Mouse (Mus musculus): ENCODE measurements around the gene Dhdds.

The Dhdds gene

GRCm38 (mm10) chr4:134000466-134001438 lies at the start of gene Dhdds:
Gene Dhdds (minus strand): TSS chr4:134000918.
- peak; percentile 80 for DNase-seq (ENCODE audit: low spot score)

DNA sequence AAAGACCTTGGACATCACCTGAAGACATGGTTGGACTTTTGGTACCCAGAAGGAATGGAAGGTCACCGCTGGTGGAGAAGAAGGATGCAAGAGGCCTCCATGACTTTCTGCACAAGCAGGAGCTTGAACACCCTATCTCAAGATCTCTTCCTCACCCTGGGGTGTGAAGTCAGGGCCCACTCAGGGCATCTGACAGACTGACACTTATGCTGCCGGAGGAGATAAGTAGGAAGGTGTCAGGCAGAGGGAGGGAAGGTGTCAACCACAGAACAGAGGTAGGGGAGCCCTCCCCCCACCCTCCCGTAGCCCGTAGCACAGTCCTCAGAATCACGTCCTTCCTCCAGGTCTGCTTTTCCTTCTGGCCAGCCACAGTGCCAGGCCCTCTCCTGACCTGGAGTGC lies 46.9 kb upstream of the Dhdds start:
- DNase-seq (ENCODE audit: low spot score) = no peak

DNA sequence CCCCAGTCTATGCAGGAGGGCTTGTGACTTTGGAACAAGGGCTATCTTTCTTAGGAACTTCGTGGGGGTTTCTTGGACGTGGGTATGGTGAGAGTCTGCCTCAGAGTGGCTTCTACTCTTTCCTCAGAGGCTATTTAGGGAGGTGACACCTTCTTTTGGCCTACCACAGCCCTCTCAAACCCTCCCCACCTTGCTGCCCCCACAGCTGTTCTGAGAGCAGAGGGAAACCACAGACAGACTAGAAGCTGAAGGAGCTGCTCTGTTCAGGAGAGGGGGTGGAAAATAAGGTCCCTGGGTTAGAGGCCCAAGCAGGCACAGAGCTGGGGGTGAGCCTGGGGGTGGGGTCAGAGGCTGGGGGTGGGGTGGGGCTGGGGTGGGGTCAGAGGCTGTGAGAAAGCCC lies 42.3 kb upstream of the Dhdds start:
- no peak for DNase-seq (ENCODE audit: low spot score)

DNA sequence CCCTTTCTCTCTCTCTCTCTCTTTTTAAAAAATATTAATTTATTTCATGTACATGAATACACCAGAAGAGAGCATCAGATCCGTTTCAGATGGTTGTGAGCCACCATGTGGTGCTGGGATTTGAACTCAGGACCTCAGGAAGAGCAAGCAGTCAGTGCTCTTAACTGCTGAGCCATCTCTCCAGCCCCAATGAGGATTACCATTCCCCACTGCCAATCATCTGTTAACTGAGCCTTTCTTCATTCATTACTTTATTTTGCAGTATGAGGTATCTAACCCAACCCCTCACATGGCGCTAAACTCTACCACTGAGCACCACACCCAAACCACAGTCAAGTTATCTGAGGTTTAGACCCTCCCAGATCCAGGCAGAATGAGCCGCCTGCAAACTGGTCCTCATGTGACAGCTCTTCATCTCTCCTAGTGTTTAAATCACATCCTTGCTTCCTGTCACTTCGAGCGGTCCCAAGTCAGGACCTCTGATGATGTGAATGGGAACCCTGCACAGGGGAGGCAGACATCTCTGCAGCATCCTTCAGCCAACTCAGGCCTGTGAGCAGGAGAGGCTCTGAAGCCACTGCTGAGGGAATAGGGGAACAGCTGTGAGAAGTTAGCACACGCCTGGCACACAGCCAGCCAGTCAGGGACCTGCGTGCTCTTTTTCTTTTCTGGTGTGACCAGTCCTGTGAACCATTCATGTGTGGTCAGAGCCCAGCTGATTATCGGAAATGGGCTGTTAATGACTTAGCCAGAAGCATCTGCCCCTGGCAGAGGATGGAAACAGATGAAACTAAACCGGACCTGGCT lies 40.8 kb upstream of the Dhdds start:
- no peak for DNase-seq (ENCODE audit: low spot score)

DNA sequence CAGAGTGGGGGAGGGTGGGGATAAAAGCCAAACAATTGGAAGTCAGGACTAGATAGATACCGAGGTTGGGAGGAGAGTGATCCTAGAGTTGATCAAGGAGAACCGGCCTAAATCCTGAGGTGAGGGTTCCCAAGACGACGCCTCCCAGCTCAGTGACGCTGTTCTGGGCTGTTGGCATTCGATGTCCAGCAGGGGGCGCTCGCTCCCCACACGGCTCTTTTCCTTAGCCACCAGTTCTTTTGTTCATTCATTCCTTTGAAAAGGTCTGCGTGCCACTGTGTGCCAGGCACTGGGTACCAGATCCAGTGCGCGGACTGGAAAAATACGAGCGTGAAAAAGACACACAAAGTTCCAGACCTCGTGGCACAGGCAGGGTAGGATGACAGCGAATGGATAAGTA lies 35.2 kb upstream of the Dhdds start:
- DNase-seq (ENCODE audit: low spot score) = peak; percentile 42

GRCm38 (mm10) chr4:134025802-134026201 lies 25.1 kb upstream of the Dhdds start:
- DNase-seq (ENCODE audit: low spot score) = no peak

- DNase-seq (ENCODE audit: low spot score) = peak; percentile 87
Measured at GRCm38 (mm10) chr4:134020621-134021020, 19.9 kb upstream of the Dhdds start.

DNA sequence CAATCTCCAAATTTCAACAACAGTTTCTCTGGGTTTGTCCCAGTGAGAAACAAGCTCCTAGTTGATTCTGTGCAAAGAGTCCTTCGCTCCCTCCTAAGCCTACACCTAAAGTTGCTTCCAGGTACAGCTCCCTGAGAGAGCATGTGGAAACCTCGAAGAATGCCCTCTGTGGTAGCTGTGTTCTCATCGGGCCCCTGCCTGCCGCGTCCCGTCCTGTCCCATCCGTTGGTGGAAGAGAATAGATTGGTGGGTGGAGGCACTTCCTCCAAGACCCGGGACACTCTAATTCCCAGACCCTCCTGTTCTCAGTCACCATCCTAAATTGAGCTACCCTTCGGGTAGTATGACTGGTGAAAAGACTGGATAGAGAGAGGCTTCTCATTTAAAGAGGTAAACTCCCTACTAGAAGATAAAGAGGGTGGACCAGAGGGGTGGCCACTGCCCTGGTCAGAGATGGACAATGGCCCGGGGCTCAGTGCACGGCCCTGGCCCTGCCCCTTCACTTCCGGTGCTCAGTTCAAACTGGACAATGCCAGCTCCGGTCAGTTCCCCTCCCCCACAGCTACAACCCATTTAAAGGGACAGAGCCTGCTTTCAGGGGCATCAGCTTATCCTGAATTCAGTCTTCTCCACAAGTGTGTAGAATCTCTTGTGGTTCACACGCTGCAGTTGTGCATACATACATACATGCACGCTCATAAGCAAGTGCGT lies 19.1 kb upstream of the Dhdds start:
- no peak for DNase-seq (ENCODE audit: low spot score)

GRCm38 (mm10) chr4:134019210-134019609 lies 18.5 kb upstream of the Dhdds start:
- no peak for DNase-seq (ENCODE audit: low spot score)

GRCm38 (mm10) chr4:134018779-134019145 lies 18.0 kb upstream of the Dhdds start, which contains the start of gene Lin28a:
Gene Lin28a (minus strand): TSS chr4:134018841.
- DNase-seq (ENCODE audit: low spot score) = no peak

- no peak for DNase-seq (ENCODE audit: low spot score)
Measured at GRCm38 (mm10) chr4:134018038-134018778, 17.5 kb upstream of the Dhdds start.

- DNase-seq (ENCODE audit: low spot score) = no peak
Measured at GRCm38 (mm10) chr4:134017201-134017865, 16.6 kb upstream of the Dhdds start.

GRCm38 (mm10) chr4:134016767-134017166 lies 16.0 kb upstream of the Dhdds start:
- DNase-seq (ENCODE audit: low spot score) = no peak

DNA sequence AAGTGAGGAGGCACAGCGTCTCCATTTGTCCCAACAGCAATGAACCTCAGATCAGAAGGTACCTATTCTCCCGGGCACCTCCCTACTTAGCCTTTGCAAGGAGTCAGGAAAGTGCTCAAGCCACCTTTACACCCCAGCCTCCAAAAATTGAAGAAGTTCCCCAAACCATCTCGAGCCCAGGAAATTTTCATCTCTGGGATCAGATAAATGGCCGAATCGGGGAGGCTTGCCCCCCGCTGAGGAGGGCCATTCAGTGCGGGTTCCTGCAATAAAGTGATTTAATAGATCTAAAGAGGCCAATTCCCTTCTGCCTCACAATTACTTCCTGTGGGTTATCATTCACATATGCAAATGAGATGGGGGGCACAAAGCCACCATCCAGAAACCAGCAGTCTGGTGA lies 15.5 kb upstream of the Dhdds start:
- DNase-seq (ENCODE audit: low spot score) = no peak

- DNase-seq (ENCODE audit: low spot score) = no peak
Measured at GRCm38 (mm10) chr4:134012858-134013528, 12.3 kb upstream of the Dhdds start.

DNA sequence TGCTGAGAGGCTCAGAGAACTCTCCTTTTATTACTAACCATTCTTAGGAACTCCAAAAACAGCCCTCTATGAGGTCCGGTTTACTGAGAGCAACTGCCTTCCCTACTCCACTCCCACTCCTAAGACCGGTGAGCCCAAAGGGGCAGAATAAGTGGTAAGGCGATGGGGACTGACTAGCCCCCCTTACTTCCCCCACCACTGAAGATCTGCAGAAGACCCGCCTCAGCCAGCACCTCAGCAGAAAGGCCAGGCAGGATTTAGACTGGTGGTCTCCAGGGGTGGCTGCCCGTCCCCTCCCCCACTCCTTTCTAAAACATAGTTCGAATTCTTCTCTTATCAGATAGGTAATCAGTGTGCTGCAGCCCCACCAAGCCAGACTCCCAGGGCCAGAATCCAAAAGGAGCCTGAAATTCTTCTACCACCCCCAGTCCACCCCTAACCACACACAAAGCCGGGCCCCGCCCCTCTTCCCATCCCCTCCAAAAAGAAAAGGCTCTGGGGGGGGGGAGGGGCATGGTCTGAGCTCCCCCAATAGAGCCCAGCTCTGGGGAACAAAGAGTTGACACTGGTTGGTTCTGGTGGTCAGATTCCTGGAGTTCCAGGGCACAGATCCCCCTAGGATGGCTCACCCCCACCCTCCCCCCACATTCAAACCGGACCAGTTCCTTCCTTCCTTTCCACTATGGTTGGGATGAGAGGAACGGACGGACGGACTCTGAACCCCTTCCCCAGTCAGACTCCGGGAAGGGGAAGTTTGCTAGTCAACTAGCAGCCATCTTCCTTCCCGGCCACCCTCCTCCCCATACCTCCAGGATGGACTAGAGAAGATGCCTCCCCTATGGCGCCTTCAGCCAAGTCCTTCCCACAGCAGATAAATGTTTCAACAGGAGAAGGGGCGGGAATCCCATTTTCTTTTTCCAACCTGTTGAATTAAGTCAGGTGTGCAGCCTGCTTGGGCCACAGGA lies 11.0 kb upstream of the Dhdds start:
- no peak for DNase-seq (ENCODE audit: low spot score)

- no peak for DNase-seq (ENCODE audit: low spot score)
Measured at GRCm38 (mm10) chr4:134009709-134010108, 9.0 kb upstream of the Dhdds start.

GRCm38 (mm10) chr4:134006845-134007244 lies 6.1 kb upstream of the Dhdds start:
- no peak for DNase-seq (ENCODE audit: low spot score)
